Mouse (Mus musculus) cortical plate, adult 2 months (tissue): ENCODE data around the gene Tor1a.
A peak's percentile ranks its signal among the peaks of the same experiment; 100 is the strongest.

Experiments
- CTCF ChIP-seq: fragments of 200-500 bp; IDR thresholded peaks from 2 replicates; pipeline ENCODE4 v1.5.1; 2011; ENCODE audit warnings: mild to moderate bottlenecking, control low read depth, low read length; ENCODE audit not compliant: insufficient read depth; ENCODE audit errors: extremely low read depth
- POLR2A ChIP-seq: fragments of 200-500 bp; IDR thresholded peaks from 2 replicates; pipeline ENCODE4 v1.6.1; 2011; ENCODE audit warnings: mild to moderate bottlenecking, low read length, control low read depth; ENCODE audit not compliant: insufficient read depth; ENCODE audit errors: extremely low read depth

DNA sequence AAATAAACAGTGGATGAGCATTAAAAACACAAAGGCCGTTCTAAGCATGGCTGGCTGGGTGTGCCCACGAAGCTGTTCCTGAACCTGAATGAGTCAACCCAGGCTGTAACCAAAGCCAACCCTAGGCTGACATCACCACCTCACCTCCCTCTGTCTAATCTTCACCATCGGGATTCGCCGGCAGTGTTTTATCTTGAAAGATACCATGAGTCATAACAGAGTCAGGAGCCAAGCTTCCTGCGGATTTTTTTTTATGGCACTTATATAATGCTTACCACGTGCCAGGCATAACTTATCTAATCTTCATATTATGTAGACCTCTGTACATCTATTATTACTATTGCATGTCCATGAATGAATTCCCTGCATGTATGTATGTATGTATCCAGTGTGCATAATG lies 47.5 kb downstream of the Tor1a start:
- TF ChIP-seq POLR2A (peak; percentile 35; the same call in 1 of the 2 replicates), CTCF (no peak)
